Mouse (Mus musculus): ENCODE measurements around the gene Gm44511. TPM values are rescaled to one million over a fixed set of nuclear protein-coding genes. Genes with fewer than 3 reads are reported as not detected.

The Gm44511 gene
- total and polyA plus RNA-seq, 3 experiments: not detected

GRCm38 (mm10) chr6:128845998-128846542 lies 20.0 kb upstream of the Gm44511 start (continued):
- no peak for TF ChIP-seq SMC3 (IDR thresholded peaks at IDR 0.05; ENCODE audit: low read depth, low read length)
- TF ChIP-seq BHLHE40 (IDR thresholded peaks at IDR 0.05; ENCODE audit: borderline replicate concordance, low read depth, low read length): peak; percentile 87; the same call in 1 of the 2 replicates
- peak; percentile 69 for TF ChIP-seq MYC (IDR thresholded peaks at IDR 0.05; ENCODE audit: low read depth, low read length)
- no peak for TF ChIP-seq SIN3A (IDR thresholded peaks at IDR 0.05; ENCODE audit: low read length)
- no peak for TF ChIP-seq NRF1 (IDR thresholded peaks at IDR 0.05; ENCODE audit: insufficient read depth, low read depth, low read length, poor library complexity, severe bottlenecking)

GRCm38 (mm10) chr6:128845319-128845979 lies 19.3 kb upstream of the Gm44511 start:
- peak overlapping the region; percentile 56 for H3K9ac ChIP-seq (ENCODE audit: control insufficient read depth, low read depth, low read length, poor library complexity, severe bottlenecking)
- H3K9me3 ChIP-seq (replicated peaks; ENCODE audit: insufficient read depth, low read length): no peaks in the 10 kb centered on the region
- no peaks in the 10 kb centered on the region for H3K27me3 ChIP-seq (ENCODE audit: control insufficient read depth in 1 of 2, insufficient read depth in 2 of 2, low read length in 2 of 2)
- H3K4me3 ChIP-seq (ENCODE audit: control insufficient read depth in 1 of 2, insufficient read depth in 1 of 2, low read depth in 2 of 2, low read length in 2 of 2): peak overlapping the region; percentile 51 to 83
- DNase-seq (ENCODE audit: low read depth, low spot score): peak; percentile 94
- H3K4me1 ChIP-seq (ENCODE audit: control insufficient read depth in 1 of 2, insufficient read depth in 2 of 2, low read length in 2 of 2): peaks cover 4 to 20% of the 10 kb centered on the region in 2 experiments; a peak in 3 of 4 replicates
- peak overlapping the region; percentile 80 for H3K27ac ChIP-seq (ENCODE audit: control insufficient read depth, low read depth, low read length)
- no peaks in the 10 kb centered on the region; the same call in 1 of the 2 replicates for H3K79me2 ChIP-seq (ENCODE audit: control insufficient read depth, insufficient read depth, low read length, poor library complexity)
- peaks cover 0 to 15% of the 10 kb centered on the region in 2 experiments; a peak in 2 of 4 replicates for H3K36me3 ChIP-seq (ENCODE audit: control insufficient read depth in 1 of 2, insufficient read depth in 2 of 2, low read length in 2 of 2)
- TF ChIP-seq MAX (IDR thresholded peaks at IDR 0.05; ENCODE audit: low read length): peak; percentile 59; the same call in 1 of the 2 replicates
- no peak for TF ChIP-seq MYC (IDR thresholded peaks at IDR 0.05; ENCODE audit: low read depth, low read length)
- TF ChIP-seq CHD1 (IDR thresholded peaks at IDR 0.05; ENCODE audit: low read depth, low read length): 0 out of 2 replicates have a peak, but pooled peaks have one; percentile 59
- peak; percentile 79 for TF ChIP-seq ETS1 (IDR thresholded peaks at IDR 0.05; ENCODE audit: low read depth, low read length)
- TF ChIP-seq TCF12 (IDR thresholded peaks at IDR 0.05; ENCODE audit: low read depth, low read length): peak; percentile 73
- TF ChIP-seq SIN3A (IDR thresholded peaks at IDR 0.05; ENCODE audit: low read length): peak; percentile 82
- TF ChIP-seq MEF2A (IDR thresholded peaks at IDR 0.05; ENCODE audit: extremely low read depth, insufficient replicate concordance, low read depth, low read length, poor library complexity, severe bottlenecking): no peak
- peak; percentile 28 for TF ChIP-seq RCOR1 (IDR thresholded peaks at IDR 0.05; ENCODE audit: low read depth, low read length)
- peak; percentile 62 for TF ChIP-seq NELFE (IDR thresholded peaks at IDR 0.05; ENCODE audit: low read depth, low read length)
- TF ChIP-seq ZNF384 (IDR thresholded peaks at IDR 0.05; ENCODE audit: low read depth, low read length): no peak
- no peak for TF ChIP-seq CHD2 (IDR thresholded peaks at IDR 0.05; ENCODE audit: low read length)
- TF ChIP-seq NRF1 (IDR thresholded peaks at IDR 0.05; ENCODE audit: insufficient read depth, low read depth, low read length, poor library complexity, severe bottlenecking): no peak
- peak; percentile 94 to 100 (median 95) for TF ChIP-seq CTCF (IDR thresholded peaks at IDR 0.05 in 2 of 3, conservative IDR thresholded peaks at IDR 0.05 in 1 of 3; ENCODE audit: control insufficient read depth in 1 of 3, insufficient read depth in 1 of 3, low read depth in 2 of 3, low read length in 3 of 3, poor library complexity in 1 of 3, severe bottlenecking in 1 of 3)
- no peak for TF ChIP-seq POLR2AphosphoS5 (IDR thresholded peaks at IDR 0.05; ENCODE audit: borderline replicate concordance, low read depth, low read length)
- 0 out of 2 replicates have a peak, but pooled peaks have one; percentile 45 for TF ChIP-seq BHLHE40 (IDR thresholded peaks at IDR 0.05; ENCODE audit: borderline replicate concordance, low read depth, low read length)
- TF ChIP-seq TAL1 (IDR thresholded peaks at IDR 0.05; ENCODE audit: low read length): peak; percentile 79
- TF ChIP-seq ELF1 (IDR thresholded peaks at IDR 0.05; ENCODE audit: low read depth, low read length): peak; percentile 60
- peak; percentile 55 for TF ChIP-seq GATA1 (IDR thresholded peaks at IDR 0.05; ENCODE audit: low read depth, low read length)
- TF ChIP-seq POLR2AphosphoS2 (IDR thresholded peaks at IDR 0.05; ENCODE audit: low read length): no peak
- peak; percentile 46 to 80; a peak in 3 of 4 replicates for TF ChIP-seq EP300 (IDR thresholded peaks at IDR 0.05; ENCODE audit: low read depth in 1 of 2, low read length in 2 of 2)
- peak; percentile 43; the same call in 1 of the 2 replicates for TF ChIP-seq ZC3H11A (IDR thresholded peaks at IDR 0.05; ENCODE audit: low read depth, low read length)
- peak in 1 of 2 experiments; percentile 47; a peak in 1 of 4 replicates for TF ChIP-seq POLR2A (IDR thresholded peaks at IDR 0.05; ENCODE audit: control insufficient read depth in 1 of 2, insufficient read depth in 1 of 2, low read depth in 1 of 2, low read length in 2 of 2, poor library complexity in 1 of 2)
- TF ChIP-seq UBTF (IDR thresholded peaks at IDR 0.05; ENCODE audit: borderline replicate concordance, insufficient read depth, low read depth, low read length): no peak
- no peak for TF ChIP-seq E2F4 (IDR thresholded peaks at IDR 0.05; ENCODE audit: borderline replicate concordance, low read depth, low read length)
- no peak for TF ChIP-seq USF1 (IDR thresholded peaks at IDR 0.05; ENCODE audit: low read depth, low read length)
- no peak for TF ChIP-seq MAZ (IDR thresholded peaks at IDR 0.05; ENCODE audit: low read depth, low read length)
- TF ChIP-seq JUND (IDR thresholded peaks at IDR 0.05; ENCODE audit: low read depth, low read length): no peak
- TF ChIP-seq SMC3 (IDR thresholded peaks at IDR 0.05; ENCODE audit: low read depth, low read length): peak; percentile 72
- TF ChIP-seq MYB (IDR thresholded peaks at IDR 0.05; ENCODE audit: low read depth, low read length): peak; percentile 27; the same call in 1 of the 2 replicates
- peak; percentile 58; the same call in 1 of the 2 replicates for TF ChIP-seq TBP (IDR thresholded peaks at IDR 0.05; ENCODE audit: low read depth, low read length)
- TF ChIP-seq HCFC1 (IDR thresholded peaks at IDR 0.05; ENCODE audit: low read depth, low read length): 0 out of 2 replicates have a peak, but pooled peaks have one; percentile 48
